ENCODE assay signal across 8 mouse cellular contexts in the genomic region with DNA sequence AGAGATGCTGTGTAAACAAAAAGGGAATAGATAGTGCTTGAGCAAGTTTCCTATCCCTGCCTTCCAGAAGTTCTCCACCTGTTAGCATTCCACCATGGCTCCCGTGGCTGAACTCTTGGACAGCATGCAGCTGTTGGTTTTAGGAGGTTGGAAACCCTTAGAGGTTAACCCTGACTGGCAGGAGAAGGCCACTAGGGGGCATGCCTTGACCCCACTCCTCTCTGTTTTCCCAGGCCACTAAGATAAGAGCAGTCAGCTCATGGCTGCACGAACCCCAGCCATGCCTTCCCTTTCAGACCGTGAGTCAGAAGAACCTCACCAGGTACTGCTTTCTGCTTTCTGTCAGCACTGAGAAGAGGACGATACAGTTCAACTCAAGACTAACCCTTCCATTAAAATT. TPM values are rescaled to one million over a fixed set of nuclear protein-coding genes. Genes with fewer than 3 reads are reported as not detected.
DNase-seq lines count a peak whose midpoint lies in the region; ATAC-seq and TF ChIP-seq lines count a peak whose summit lies in the region.

No protein-coding gene starts in this region.

- H3K9me3 ChIP-seq in hindbrain, embryonic 11.5 days (ENCODE audit: control insufficient read depth, low read length): no peaks in the 10 kb centered on the region
- H3K9me3 ChIP-seq in hindbrain, embryonic 12.5 days (replicated peaks): no peaks in the 10 kb centered on the region
- H3K9me3 ChIP-seq in G1E (replicated peaks): no peaks in the 10 kb centered on the region

- WGBS in hindbrain, embryonic 11.5 days: 76% methylated on average over 4 of the region's 4 CpGs
- WGBS in hindbrain, embryonic 12.5 days: 71% methylated on average over 4 of the region's 4 CpGs

- H3K4me3 ChIP-seq in hindbrain, embryonic 11.5 days (ENCODE audit: low read depth, low read length): no peak overlapping the region
- no peak overlapping the region for H3K4me3 ChIP-seq in hindbrain, embryonic 12.5 days
- no peak overlapping the region for H3K4me3 ChIP-seq in G1E (ENCODE audit: low read depth, low read length)

- H3K36me3 ChIP-seq in hindbrain, embryonic 11.5 days (ENCODE audit: control insufficient read depth, insufficient read depth, low read length): no peaks in the 10 kb centered on the region
- H3K36me3 ChIP-seq in hindbrain, embryonic 12.5 days: peaks cover 34% of the 10 kb centered on the region
- H3K36me3 ChIP-seq in G1E (replicated peaks): peaks cover 47% of the 10 kb centered on the region

- H3K27me3 ChIP-seq in hindbrain, embryonic 11.5 days (ENCODE audit: control insufficient read depth, insufficient read depth, low read length): no peaks in the 10 kb centered on the region
- H3K27me3 ChIP-seq in hindbrain, embryonic 12.5 days: no peaks in the 10 kb centered on the region
- H3K27me3 ChIP-seq in G1E (ENCODE audit: insufficient read depth, low read length): no peaks in the 10 kb centered on the region

- H3K4me2 ChIP-seq in hindbrain, embryonic 11.5 days (replicated peaks; ENCODE audit: low read depth, low read length): no peak overlapping the region
- H3K4me2 ChIP-seq in hindbrain, embryonic 12.5 days (replicated peaks): no peak overlapping the region

- H3K4me1 ChIP-seq in hindbrain, embryonic 11.5 days (replicated peaks; ENCODE audit: control insufficient read depth, insufficient read depth, low read length): no peaks in the 10 kb centered on the region
- 0 out of 2 replicates have a peak, but pooled peaks cover 3% of the 10 kb centered on the region for H3K4me1 ChIP-seq in hindbrain, embryonic 12.5 days
- peaks cover 6% of the 10 kb centered on the region; the same call in 1 of the 2 replicates for H3K4me1 ChIP-seq in G1E (ENCODE audit: insufficient read depth, low read depth, low read length)

- H3K27ac ChIP-seq in hindbrain, embryonic 11.5 days (ENCODE audit: low read depth, low read length): no peak overlapping the region
- no peak overlapping the region for H3K27ac ChIP-seq in hindbrain, embryonic 12.5 days

- H3K9ac ChIP-seq in hindbrain, embryonic 11.5 days (ENCODE audit: low read depth, low read length): no peak overlapping the region
- no peak overlapping the region for H3K9ac ChIP-seq in hindbrain, embryonic 12.5 days

- TF ChIP-seq CTCF in G1E (IDR thresholded peaks at IDR 0.05; ENCODE audit: low read depth, low read length): peak; percentile 18; the same call in 1 of the 2 replicates

- peak; percentile 28 for DNase-seq in hindbrain, embryonic 11.5 days (ENCODE audit: low spot score)
- DNase-seq in G1E (ENCODE audit: low spot score): no peak
- DNase-seq in lung, postnatal 36 days: peak; percentile 34
- DNase-seq in right cerebral cortex, postnatal 36 days (ENCODE audit: low spot score in 2 of 2): no peak
- no peak for DNase-seq in layer of hippocampus, adult 8-10 months (ENCODE audit: low spot score in 2 of 2)
- no peak for DNase-seq in cerebellum, adult 11-12 months

- no peak for ATAC-seq in hindbrain, embryonic 11.5 days (ENCODE audit: low FRiP score)
- ATAC-seq in hindbrain, embryonic 12.5 days (ENCODE audit: low FRiP score): no peak
- no peak for ATAC-seq in G1E (ENCODE audit: extremely low read depth, insufficient number of reproducible peaks, low FRiP score, poor library complexity, severe bottlenecking)
- peak; percentile 60; the same call in 1 of the 2 replicates for ATAC-seq in erythroblast, adult 5-6 weeks (replicated peaks; ENCODE audit: low FRiP score, poor library complexity, severe bottlenecking)

RNA-seq across cellular contexts. Expression of gene Golga5, which starts 30.8 kb away (rescaled TPM):
- polyA plus RNA-seq in hindbrain, embryonic 11.5 days (2014; fragmentation: Nextera tagmentation; extraction: Ambion mirVana): 31.5 and 36.8 TPM in 2 replicates
- polyA plus RNA-seq in hindbrain, embryonic 12.5 days (2016; fragmentation: Nextera tagmentation; extraction: Ambion mirVana): 35.6 and 39.7 TPM in 2 replicates
- total RNA-seq in G1E (2014; fragmentation: Nextera tagmentation) (60.6 and 63.6 TPM in 2 replicates), G1E (2017) (74.1 and 86.3 TPM in 2 replicates)
- polyA plus RNA-seq in G1E (2012): 7.5 and 10.1 TPM in 2 replicates
- 13.2 and 15.0 TPM in 2 replicates for total RNA-seq in erythroblast, adult 5-6 weeks (2015; ENCODE audit: low replicate concordance)
- total RNA-seq in erythroblast, adult 5-6 weeks (2017; ENCODE audit: low replicate concordance): 15.6 and 29.0 TPM in 2 replicates
- total RNA-seq in layer of hippocampus, adult 8-10 months (2022): 10 to 100 TPM; 24.9 to 29.8 (median 26.9) TPM

RNA-seq across cellular contexts. Expression of gene Chga, which starts 55.0 kb away (rescaled TPM):
- 24.8 and 27.1 TPM in 2 replicates for polyA plus RNA-seq in hindbrain, embryonic 11.5 days (2014; fragmentation: Nextera tagmentation; extraction: Ambion mirVana)
- 47.1 and 53.1 TPM in 2 replicates for polyA plus RNA-seq in hindbrain, embryonic 12.5 days (2016; fragmentation: Nextera tagmentation; extraction: Ambion mirVana)
- total RNA-seq in G1E (2014; fragmentation: Nextera tagmentation) (not detected in 2 replicates), G1E (2017) (0.33 TPM in 1 of 2 replicates, not detected in the other)
- not detected in 2 replicates for polyA plus RNA-seq in G1E (2012)
- total RNA-seq in erythroblast, adult 5-6 weeks (2015; ENCODE audit: low replicate concordance): not detected in 2 replicates
- not detected in 2 replicates for total RNA-seq in erythroblast, adult 5-6 weeks (2017; ENCODE audit: low replicate concordance)
- 100 to 1,000 TPM; 115 to 125 (median 120) TPM for total RNA-seq in layer of hippocampus, adult 8-10 months (2022)

Comparison
In these comparisons a context has a peak if more than half of its experiments do, and no peak if none do; other contexts are left out.
1. DNase-seq: peak in hindbrain, embryonic 11.5 days (single experiment) and lung, postnatal 36 days (single experiment); none in G1E (single experiment), right cerebral cortex, postnatal 36 days (0 of 2), layer of hippocampus, adult 8-10 months (0 of 2) and cerebellum, adult 11-12 months (single experiment).
2. RNA of gene Chga, which starts 55.0 kb away (total RNA-seq): 115 to 125 TPM in layer of hippocampus, adult 8-10 months; 0.33 TPM in G1E and not detected in erythroblast, adult 5-6 weeks; every median in the first group is over 10 times any median in the second.